Mouse (Mus musculus) spleen, adult 2 months (tissue): ENCODE data around the gene Snx30. TPM values are rescaled to one million over a fixed set of nuclear protein-coding genes. Genes with fewer than 3 reads are reported as not detected.

ENCODE experiments used
- DNase-seq, 2 experiments: peaks; one replicate each; pipeline versions ENCODE4 v3.0.0 to v3.0.0-alpha.2; 2012 to 2021; ENCODE audit warnings: low spot score in 2 of 2, low read depth in 1 of 2
- H3K27ac ChIP-seq: fragments of 200-500 bp; 2 replicates; pipeline ENCODE4 v1.5.1; 2012; ENCODE audit warnings: low read length, inconsistent platforms; ENCODE audit not compliant: insufficient read depth
- H3K27me3 ChIP-seq: fragments of 200-500 bp; 2 replicates; pipeline ENCODE4 v1.6.1; 2012; ENCODE audit warnings: mild to moderate bottlenecking, moderate library complexity, low read length, inconsistent platforms; ENCODE audit not compliant: control insufficient read depth, insufficient read depth
- H3K36me3 ChIP-seq: fragments of 200-500 bp; 2 replicates; pipeline ENCODE4 v1.6.1; 2012; ENCODE audit warnings: mild to moderate bottlenecking, low read length, inconsistent platforms; ENCODE audit not compliant: control insufficient read depth, insufficient read depth
- H3K4me1 ChIP-seq: fragments of 200-500 bp; 2 replicates; pipeline ENCODE4 v1.6.1; 2011; ENCODE audit warnings: inconsistent platforms; ENCODE audit not compliant: control insufficient read depth, insufficient read depth, insufficient read length
- H3K4me3 ChIP-seq: fragments of 200-500 bp; 2 replicates; pipeline ENCODE4 v1.5.1; 2011; ENCODE audit warnings: mild to moderate bottlenecking, inconsistent platforms; ENCODE audit not compliant: insufficient read depth, insufficient read length; ENCODE audit errors: extremely low read depth
- CTCF ChIP-seq: fragments of 200-500 bp; IDR thresholded peaks from 2 replicates; pipeline ENCODE4 v1.5.1; 2011; ENCODE audit warnings: mild to moderate bottlenecking, inconsistent platforms; ENCODE audit not compliant: insufficient read depth, insufficient read length, insufficient replicate concordance; ENCODE audit errors: extremely low read depth
- POLR2A ChIP-seq: fragments of 200-500 bp; IDR thresholded peaks from 2 replicates; pipeline ENCODE4 v1.6.1; 2011; ENCODE audit warnings: low read depth, low read length, inconsistent platforms
- WGBS: fragments of 180-500 bp; shearing (Covaris S2); methylation state at CpG from one replicate; pipeline ENCODE4 v1.1.7; 2018; 5-methylcytosine and 5-hydroxymethylcytosine counted together
- polyA plus RNA-seq: library from polyadenylated mRNA; depleted of rRNA; stranded (reverse); fragments of >200 nt; gene quantifications from 2 replicates; pipeline ENCODE4 v1.2.3, GENCODE M21; 2012

The Snx30 gene
- polyA plus RNA-seq, 1 experiment = 8.8 TPM

GRCm38 (mm10) chr4:59886281-59886680, 80.6 kb downstream of the Snx30 start:
- no peaks in the 10 kb centered on the region for H3K27me3 ChIP-seq
- 96% methylated on average over 6 of the region's 6 CpGs for WGBS
- no peak for DNase-seq
- no peak overlapping the region for H3K27ac ChIP-seq
- TF ChIP-seq POLR2A = no peak
- no peak for TF ChIP-seq CTCF
- no peak overlapping the region for H3K4me3 ChIP-seq
- H3K4me1 ChIP-seq = no peaks in the 10 kb centered on the region
- H3K36me3 ChIP-seq = peaks cover 47% of the 10 kb centered on the region

DNA sequence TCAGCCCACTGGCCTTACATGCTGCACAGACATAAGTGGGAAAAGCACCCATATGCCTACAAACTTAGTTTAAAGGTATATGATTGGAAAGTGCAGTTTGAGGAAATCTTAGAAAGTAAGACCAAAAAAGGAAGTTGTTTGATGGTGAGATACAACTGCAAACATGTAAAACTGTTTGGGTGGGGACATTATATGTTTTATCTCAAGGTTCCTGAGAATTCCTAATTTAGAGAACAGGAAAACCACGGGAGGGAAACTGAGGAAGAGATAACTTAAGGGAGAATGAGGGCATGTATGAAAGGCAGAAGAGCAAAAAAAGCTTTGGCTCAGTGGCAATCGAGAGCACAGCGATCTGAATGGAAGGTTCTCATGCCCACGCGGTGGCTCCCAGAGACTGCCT, 81.4 kb downstream of the Snx30 start:
- Histone ChIP-seq H3K27ac (no peak overlapping the region), H3K27me3 (no peaks in the 10 kb centered on the region), H3K4me1 (no peaks in the 10 kb centered on the region), H3K36me3 (peaks cover 44% of the 10 kb centered on the region), H3K4me3 (no peak overlapping the region)
- TF ChIP-seq CTCF (no peak), POLR2A (no peak)
- WGBS = 58% methylated on average over 5 of the region's 5 CpGs
- no peak for DNase-seq

DNA sequence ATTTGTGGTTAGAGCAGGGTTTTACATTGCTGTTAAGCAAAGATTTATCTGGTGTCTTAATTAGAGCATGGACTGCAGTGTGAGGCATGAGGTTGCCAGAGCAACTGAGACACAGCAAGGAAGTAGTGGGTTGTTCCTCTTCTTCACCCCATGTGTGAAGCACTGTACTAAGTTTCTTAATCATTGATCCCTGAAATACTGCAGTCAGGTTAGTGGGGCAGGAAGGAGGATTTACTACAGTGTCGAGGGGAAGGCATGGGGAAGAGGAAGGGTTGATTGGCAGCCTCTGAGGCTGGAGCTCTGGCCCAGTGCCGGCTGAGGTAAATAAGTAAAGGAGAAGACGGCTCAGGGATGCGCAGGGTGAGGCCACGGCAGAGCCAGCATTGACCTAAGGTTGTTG, 82.4 kb downstream of the Snx30 start:
- H3K4me1 ChIP-seq = no peaks in the 10 kb centered on the region
- DNase-seq = no peak
- H3K36me3 ChIP-seq = peaks cover 41% of the 10 kb centered on the region
- WGBS = 70% methylated on average over 5 of the region's 5 CpGs
- H3K4me3 ChIP-seq = no peak overlapping the region
- H3K27ac ChIP-seq = no peak overlapping the region
- H3K27me3 ChIP-seq = no peaks in the 10 kb centered on the region
- TF ChIP-seq CTCF (no peak), POLR2A (no peak)

DNA sequence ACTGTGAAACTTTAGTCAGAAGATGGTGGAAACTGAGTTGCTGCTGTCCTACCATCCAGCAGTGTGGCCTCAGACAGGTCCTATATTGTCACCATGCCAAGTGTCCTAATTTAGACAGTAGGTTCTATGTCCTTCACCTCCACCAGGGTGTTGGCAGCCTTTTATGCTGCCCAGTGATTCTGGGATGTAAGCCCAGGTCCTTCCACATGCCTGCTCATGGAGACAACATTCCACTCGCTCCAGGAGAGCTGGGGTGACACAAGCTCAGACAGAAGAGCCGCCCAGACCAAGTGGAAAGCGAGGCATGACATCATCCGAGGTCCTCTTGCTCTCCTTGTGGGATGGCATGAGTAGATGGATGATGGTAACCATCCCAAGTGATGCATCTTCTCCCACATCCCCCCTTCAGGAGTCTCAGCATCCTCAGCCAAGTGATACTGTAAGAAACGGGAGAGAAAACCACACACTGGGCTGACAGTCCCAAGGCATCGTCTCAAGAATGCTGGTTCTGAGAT, 84.5 kb downstream of the Snx30 start:
- no peaks in the 10 kb centered on the region for H3K4me1 ChIP-seq
- H3K27ac ChIP-seq = no peak overlapping the region
- H3K4me3 ChIP-seq = no peak overlapping the region
- no peaks in the 10 kb centered on the region for H3K27me3 ChIP-seq
- DNase-seq = no peak
- WGBS = 86% methylated on average over 6 of the region's 6 CpGs
- peaks cover 40% of the 10 kb centered on the region for H3K36me3 ChIP-seq
- TF ChIP-seq CTCF (no peak), POLR2A (no peak)

- no peak for TF ChIP-seq POLR2A
- TF ChIP-seq CTCF = no peak
- 91% methylated on average over 10 of the region's 10 CpGs for WGBS
- H3K4me3 ChIP-seq = no peak overlapping the region
- no peaks in the 10 kb centered on the region for H3K4me1 ChIP-seq
- no peak for DNase-seq
- peaks cover 33% of the 10 kb centered on the region for H3K36me3 ChIP-seq
- no peaks in the 10 kb centered on the region for H3K27me3 ChIP-seq
- H3K27ac ChIP-seq = no peak overlapping the region
Measured at GRCm38 (mm10) chr4:59891723-59892416, 86.2 kb downstream of the Snx30 start.

DNA sequence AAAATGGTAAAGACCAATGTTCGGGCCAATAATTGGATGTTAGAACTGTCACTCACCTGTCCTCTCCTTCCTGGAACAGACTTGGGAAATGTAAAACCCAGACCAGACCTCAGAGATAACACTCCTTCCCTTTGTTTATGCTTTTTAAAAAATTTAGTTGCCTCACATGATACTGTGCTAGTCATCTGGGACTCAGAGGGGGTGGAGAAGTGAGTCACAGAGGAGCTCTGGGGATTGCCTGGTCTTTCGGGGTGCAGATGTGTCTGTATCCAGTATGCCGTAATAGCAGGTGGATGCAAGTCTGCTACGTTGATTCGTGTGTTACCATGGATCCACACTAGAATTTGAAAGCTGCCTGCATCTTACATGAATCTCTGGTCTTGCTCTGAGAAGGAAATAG, 87.1 kb downstream of the Snx30 start:
- Histone ChIP-seq H3K4me1 (no peaks in the 10 kb centered on the region), H3K27ac (no peak overlapping the region), H3K27me3 (no peaks in the 10 kb centered on the region), H3K36me3 (peaks cover 36% of the 10 kb centered on the region), H3K4me3 (no peak overlapping the region)
- 87% methylated on average over 5 of the region's 5 CpGs for WGBS
- no peak for TF ChIP-seq POLR2A
- TF ChIP-seq CTCF = no peak
- no peak for DNase-seq

DNA sequence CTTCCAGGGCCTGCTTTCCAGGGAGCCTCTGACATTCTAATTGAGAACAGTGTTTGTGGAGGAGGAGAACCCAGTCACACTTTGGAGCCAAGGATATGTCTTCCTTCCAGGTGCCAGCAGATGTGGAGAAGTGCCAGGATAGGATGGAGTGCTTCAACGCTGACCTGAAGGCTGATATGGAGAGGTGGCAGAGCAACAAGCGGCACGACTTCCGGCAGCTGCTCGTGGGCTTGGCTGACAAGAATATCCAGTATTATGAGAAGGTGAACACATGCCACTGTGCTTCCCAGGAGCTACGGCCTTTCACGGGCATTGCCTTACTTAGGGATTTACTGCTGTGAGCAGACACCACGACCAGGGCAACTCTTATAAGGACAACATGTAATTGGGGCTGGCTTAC, 88.8 kb downstream of the Snx30 start:
- peaks cover 42% of the 10 kb centered on the region for H3K36me3 ChIP-seq
- DNase-seq = no peak
- no peak overlapping the region for H3K27ac ChIP-seq
- TF ChIP-seq POLR2A = no peak
- TF ChIP-seq CTCF = no peak
- H3K27me3 ChIP-seq = no peaks in the 10 kb centered on the region
- WGBS = 95% methylated on average over 8 of the region's 8 CpGs
- no peak overlapping the region for H3K4me3 ChIP-seq
- H3K4me1 ChIP-seq = no peaks in the 10 kb centered on the region
